Mouse (Mus musculus) cerebellum, postnatal 25 days (tissue): ENCODE measurements around the gene Cdc14a.
"Not testable (repeated sequence)": the region's sequence is repeated elsewhere in the genome, so short reads cannot be mapped to it uniquely, and the experiment has no call there.

Experiments used
- DNase-seq, 2 experiments: peaks; one replicate each; pipeline ENCODE4 v3.0.0; 2021; ENCODE audit warnings: mixed read lengths in 2 of 2

Cdc14a gene

GRCm38 (mm10) chr3:116366125-116366524, 57.7 kb downstream of the Cdc14a start:
- DNase-seq: no peak

DNA sequence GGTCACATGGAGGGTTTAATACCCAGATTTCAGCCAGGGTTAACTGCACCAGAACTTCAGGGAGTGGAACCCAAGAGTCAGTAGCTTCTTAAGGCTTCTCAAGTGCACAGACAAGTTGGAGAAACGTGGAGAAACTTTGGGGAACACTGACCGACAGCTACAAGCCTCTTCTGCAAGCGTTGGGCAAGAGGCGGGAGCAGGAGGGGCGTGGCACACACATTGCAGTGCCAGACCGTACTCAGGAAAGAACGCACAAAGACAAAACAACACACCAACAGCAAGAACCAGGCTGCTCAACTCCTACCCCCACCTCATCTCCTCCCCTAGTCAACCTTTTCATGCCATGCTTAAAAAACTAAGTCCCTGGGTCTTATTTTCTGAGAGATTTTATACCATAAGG, 61.9 kb downstream of the Cdc14a start:
- DNase-seq: no peak

DNA sequence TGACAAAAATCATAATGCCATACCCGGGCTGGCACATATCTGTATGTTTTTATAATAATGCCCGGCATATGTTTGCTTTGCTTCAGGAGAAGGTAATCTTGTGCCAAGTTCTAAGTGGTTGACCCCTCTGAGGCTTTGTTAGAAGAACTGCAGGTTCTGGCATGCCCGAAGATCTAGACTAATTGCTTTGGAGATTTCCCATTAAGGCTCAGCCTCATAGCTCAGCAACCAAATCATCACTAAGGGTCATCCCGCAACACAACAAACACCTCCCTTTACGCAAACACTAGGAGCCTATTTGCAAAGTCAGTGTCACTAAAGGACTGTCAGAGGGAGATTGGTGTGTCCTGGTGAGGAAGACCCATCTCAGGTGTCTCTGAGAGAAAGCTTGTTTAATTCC, 62.7 kb downstream of the Cdc14a start:
- DNase-seq: no peak

GRCm38 (mm10) chr3:116357866-116358265, 66.0 kb downstream of the Cdc14a start:
- DNase-seq: no peak

GRCm38 (mm10) chr3:116357180-116357579, 66.7 kb downstream of the Cdc14a start:
- DNase-seq: no peak

DNA sequence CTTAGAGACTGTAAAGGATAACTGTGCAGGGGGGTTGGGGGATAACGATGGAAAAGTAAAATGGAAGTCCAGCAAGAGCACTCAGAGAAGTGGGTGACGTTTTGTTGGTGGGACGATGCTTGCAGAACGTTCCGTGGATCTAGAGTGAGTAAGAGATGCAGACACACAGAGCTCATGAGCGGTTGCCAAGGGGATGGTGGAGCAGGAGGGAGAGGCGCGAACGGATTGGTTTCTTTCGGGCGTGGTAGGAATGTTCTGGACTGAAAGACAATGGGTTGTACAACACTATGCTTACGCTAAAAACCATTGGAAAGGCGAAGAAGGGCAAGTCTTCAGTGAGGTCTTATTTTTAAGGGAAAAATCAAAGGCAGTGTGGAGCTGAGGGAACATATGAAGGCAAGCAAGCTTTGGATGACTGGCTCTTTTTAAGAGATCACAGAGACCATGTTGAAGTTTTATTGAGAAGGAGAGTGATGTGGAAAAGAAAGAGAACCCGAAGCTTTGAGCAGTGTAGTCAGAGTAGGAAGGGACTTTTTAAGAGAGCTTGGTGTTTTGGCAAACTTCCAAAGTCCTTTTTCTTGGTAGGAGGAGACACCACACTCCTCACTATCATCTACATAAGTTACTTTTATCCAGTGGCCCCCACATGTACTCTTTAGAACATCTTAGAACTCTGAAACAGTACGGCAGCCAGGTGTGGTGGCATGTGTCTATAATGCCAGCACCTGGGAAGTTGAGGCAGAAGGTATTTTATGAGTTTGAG, 68.6 kb downstream of the Cdc14a start:
- DNase-seq: no peak

- DNase-seq: no peak
These were observed 71.3 kb downstream of the Cdc14a start for GRCm38 (mm10) chr3:116352486-116352885.

DNA sequence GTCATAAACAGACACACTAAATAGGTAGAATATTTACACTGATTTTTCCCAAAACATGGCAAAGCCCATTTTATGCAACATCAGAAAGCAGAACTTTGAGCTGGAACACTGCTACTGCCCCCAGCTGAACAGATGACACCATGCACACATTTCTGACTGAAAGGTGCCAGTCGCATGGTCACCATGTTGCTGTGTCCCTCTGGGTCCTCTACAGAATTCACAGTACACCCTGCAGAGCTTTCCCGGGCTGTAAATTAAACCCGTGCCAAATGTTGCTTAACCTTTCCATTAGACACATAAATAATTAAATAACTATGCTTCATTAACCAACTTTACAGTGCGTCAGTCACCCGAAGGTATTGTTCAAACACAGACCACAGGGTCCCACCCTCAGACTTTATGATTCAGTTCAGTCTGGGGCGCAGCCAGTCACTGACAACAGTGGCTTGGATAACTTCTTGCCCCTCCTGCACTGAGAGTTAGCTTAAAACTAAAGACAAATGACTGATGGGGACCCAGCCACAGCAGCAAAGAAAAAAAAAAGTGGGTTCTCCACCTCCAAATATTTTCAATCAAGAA, 73.4 kb downstream of the Cdc14a start:
- no peak for DNase-seq

GRCm38 (mm10) chr3:116347571-116347970, 76.3 kb downstream of the Cdc14a start:
- DNase-seq: not testable (repeated sequence)

- no peak for DNase-seq
These were observed 78.6 kb downstream of the Cdc14a start for GRCm38 (mm10) chr3:116345245-116345644.

DNA sequence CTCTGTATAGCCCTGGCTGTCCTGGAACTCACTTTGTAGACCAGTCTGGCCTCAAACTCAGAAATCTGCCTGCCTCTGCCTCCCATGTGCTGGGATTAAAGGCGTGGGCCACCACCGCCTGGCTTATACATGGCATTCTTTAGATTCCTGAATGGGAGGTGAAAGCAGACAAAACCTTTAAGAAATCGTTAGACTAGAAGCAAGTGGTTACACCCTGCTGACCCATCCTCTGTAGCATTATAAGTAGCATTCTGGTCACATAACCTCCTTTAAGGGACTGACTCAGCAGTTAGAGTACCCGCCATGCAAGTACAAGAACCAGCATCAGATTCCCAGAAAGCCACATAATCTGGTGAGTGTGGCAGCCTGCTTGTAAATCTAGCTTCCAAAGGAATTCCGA, 81.6 kb downstream of the Cdc14a start:
- no peak for DNase-seq

- DNase-seq: peak; percentile 37 to 59
These were observed 82.7 kb downstream of the Cdc14a start for GRCm38 (mm10) chr3:116340950-116341624.

- DNase-seq: no peak
These were observed 83.6 kb downstream of the Cdc14a start for GRCm38 (mm10) chr3:116340281-116340680.

GRCm38 (mm10) chr3:116338616-116339015, 85.2 kb downstream of the Cdc14a start:
- no peak for DNase-seq

DNA sequence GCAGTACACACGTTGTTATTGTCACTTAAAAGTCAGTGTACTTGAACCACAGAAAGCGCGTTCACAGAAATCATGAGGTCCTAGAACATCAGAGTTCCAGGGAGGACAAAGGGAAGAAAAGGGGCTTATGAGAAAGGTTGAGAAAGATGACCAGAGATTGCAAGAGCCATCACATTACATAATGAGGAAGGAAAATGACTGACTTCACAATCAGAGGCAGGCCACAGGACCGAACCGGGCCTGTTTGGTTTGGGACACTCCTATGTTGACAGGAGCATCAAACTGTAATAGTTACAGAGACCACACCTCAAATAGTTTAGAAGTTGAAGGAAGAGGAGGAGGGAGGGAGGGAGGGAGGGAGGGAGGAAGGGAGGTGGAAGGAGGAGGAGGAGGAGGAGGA, 86.0 kb downstream of the Cdc14a start:
- DNase-seq: no peak

GRCm38 (mm10) chr3:116335036-116335435, 88.8 kb downstream of the Cdc14a start:
- no peak for DNase-seq

DNA sequence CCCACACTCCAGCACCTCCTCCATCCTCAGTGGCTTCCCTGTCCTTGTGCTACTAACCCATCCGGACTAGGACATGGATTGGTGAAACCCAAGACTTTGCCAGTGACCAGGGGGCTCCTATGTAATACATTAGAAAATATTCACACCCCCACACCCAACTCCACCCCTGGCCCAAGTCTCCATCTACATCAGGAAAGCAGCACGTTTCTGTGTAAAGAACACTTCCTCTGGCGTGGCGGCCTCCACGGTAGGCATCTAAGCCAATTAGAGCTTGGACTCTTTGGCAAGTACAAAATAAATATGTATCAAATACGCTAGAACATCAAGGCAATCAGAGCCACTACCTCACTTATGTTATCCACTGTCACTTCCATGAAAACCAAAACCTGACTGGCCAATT, 90.1 kb downstream of the Cdc14a start:
- DNase-seq: no peak

GRCm38 (mm10) chr3:116333229-116333628, 90.6 kb downstream of the Cdc14a start:
- DNase-seq: peak; percentile 24 to 71

- DNase-seq: peak; percentile 41 to 75
These were observed 91.9 kb downstream of the Cdc14a start for GRCm38 (mm10) chr3:116331811-116332464.

GRCm38 (mm10) chr3:116329976-116330375, 93.9 kb downstream of the Cdc14a start:
- DNase-seq: no peak

- DNase-seq: no peak
These were observed 94.6 kb downstream of the Cdc14a start for GRCm38 (mm10) chr3:116329023-116329762.

DNA sequence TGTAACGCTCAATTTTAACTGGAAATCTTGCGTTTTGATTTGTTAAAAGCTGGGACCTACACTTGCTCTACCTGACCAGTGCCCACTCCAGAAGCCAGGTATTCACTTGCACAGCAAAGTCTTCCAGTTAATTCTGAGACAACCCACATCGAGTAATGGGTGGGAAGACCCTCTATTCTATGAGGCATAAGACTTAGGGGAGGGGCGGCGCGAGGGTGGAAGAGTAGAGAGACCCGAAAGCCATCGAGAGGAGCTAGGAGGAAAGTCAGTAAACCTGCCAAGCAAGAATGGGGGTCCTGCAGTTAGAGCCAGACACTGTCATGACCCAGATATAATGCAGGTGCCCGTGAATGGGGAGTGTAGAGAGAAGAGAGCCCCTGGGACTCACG, 96.2 kb downstream of the Cdc14a start:
- DNase-seq: no peak
